Mouse (Mus musculus) liver, postnatal 0 days (tissue): Measurements from ENCODE around the gene Ptprb. TPM values are rescaled to one million over a fixed set of nuclear protein-coding genes. Genes with fewer than 3 reads are reported as not detected.

Experiments used
- ATAC-seq: fragments of 200-750 bp; cut with Nextera tagmentation; 2 replicates; pipeline ENCODE4 v1.8.0; 2017; ENCODE audit warnings: mild to moderate bottlenecking, moderate library complexity
- DNase-seq: peaks from one replicate; pipeline ENCODE4 v3.0.0-alpha.2; 2016
- H3K27ac ChIP-seq: fragments of 300-500 bp; sonication (generic); 2 replicates; pipeline ENCODE4 v1.5.1; 2014; ENCODE audit warnings: antibody characterized with exemption, moderate library complexity, mild to moderate bottlenecking, low read depth
- H3K27me3 ChIP-seq: fragments of 300-500 bp; sonication (generic); 2 replicates; pipeline ENCODE4 v1.6.1; 2014; ENCODE audit warnings: low read length, control low read depth, mixed read lengths; ENCODE audit not compliant: insufficient read depth
- H3K36me3 ChIP-seq: fragments of 300-500 bp; sonication (generic); replicated peaks from 2 replicates; pipeline ENCODE4 v1.6.1; 2014; ENCODE audit warnings: mild to moderate bottlenecking, control low read depth, low read length, moderate library complexity, mixed read lengths; ENCODE audit not compliant: insufficient read depth
- H3K4me1 ChIP-seq: fragments of 300-500 bp; sonication (generic); 2 replicates; pipeline ENCODE4 v1.6.1; 2014; ENCODE audit warnings: antibody characterized with exemption, mild to moderate bottlenecking, control low read depth; ENCODE audit not compliant: insufficient read depth
- H3K4me2 ChIP-seq: fragments of 300-500 bp; sonication (generic); 2 replicates; pipeline ENCODE4 v1.6.1; 2014; ENCODE audit warnings: low read depth, mild to moderate bottlenecking, low read length, moderate library complexity, mixed read lengths
- H3K4me3 ChIP-seq: fragments of 300-500 bp; sonication (generic); 2 replicates; pipeline ENCODE4 v1.5.1; 2014; ENCODE audit warnings: low read depth, low read length
- H3K9ac ChIP-seq: fragments of 300-500 bp; sonication (generic); replicated peaks from 2 replicates; pipeline ENCODE4 v1.6.1; 2014; ENCODE audit warnings: mild to moderate bottlenecking, moderate library complexity
- H3K9me3 ChIP-seq: fragments of 300-500 bp; sonication (generic); 2 replicates; pipeline ENCODE4 v1.6.1; 2016; ENCODE audit warnings: mild to moderate bottlenecking, control low read depth, low read length, mixed read lengths
- CTCF ChIP-seq: sonication (generic); IDR thresholded peaks from 2 replicates; pipeline ENCODE4 v1.5.1; 2016; ENCODE audit warnings: antibody characterized with exemption, low read depth
- EP300 ChIP-seq: IDR thresholded peaks from 2 replicates; pipeline ENCODE4 v1.6.1; 2016; ENCODE audit warnings: antibody characterized with exemption, low read depth, mild to moderate bottlenecking
- WGBS: fragments of 180-500 bp; shearing (Covaris S2); extraction: QIAGEN DNeasy Blood & Tissue Kit; methylation state at CpG from one replicate; pipeline ENCODE4 v1.1.7; 2014; ENCODE audit not compliant: insufficient replicate concordance; 5-methylcytosine and 5-hydroxymethylcytosine counted together
- polyA plus RNA-seq: library from polyadenylated mRNA; unstranded; fragments of >200 nt; fragmentation: Nextera tagmentation; extraction: Ambion mirVana; gene quantifications from 2 replicates; pipeline ENCODE4 v1.2.1, GENCODE M21; 2015

Ptprb gene
- polyA plus RNA-seq, 1 experiment from 2014 or later = 3.1 TPM

DNA sequence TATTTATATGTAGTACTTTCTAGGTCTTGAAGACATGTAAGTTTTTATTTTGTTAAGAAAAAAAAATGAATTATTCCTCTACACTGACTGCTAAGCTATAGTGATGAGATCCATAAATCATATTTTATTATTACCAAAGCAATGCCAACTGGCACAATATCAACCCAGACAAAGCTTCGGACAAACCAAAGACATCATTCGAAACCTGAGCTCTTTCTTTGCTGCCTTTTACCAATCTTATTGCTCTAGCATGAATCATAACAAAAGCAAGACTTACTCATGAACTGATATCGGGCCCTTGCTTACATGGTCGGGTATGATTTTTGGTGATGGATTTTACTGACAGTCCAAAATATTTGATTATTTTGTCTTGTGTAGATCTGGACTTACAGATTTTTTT, 29.0 kb downstream of the Ptprb start:
- Histone ChIP-seq H3K9ac (no peak overlapping the region), H3K36me3 (no peaks in the 10 kb centered on the region), H3K9me3 (no peaks in the 10 kb centered on the region), H3K4me3 (no peak overlapping the region), H3K4me2 (no peak overlapping the region), H3K27me3 (peaks cover 22% of the 10 kb centered on the region), H3K27ac (no peak overlapping the region), H3K4me1 (no peaks in the 10 kb centered on the region)
- DNase-seq (no peak), ATAC-seq (no peak)
- WGBS = 80% methylated on average over 4 of the region's 4 CpGs
- no peak for TF ChIP-seq CTCF
- no peak for TF ChIP-seq EP300

DNA sequence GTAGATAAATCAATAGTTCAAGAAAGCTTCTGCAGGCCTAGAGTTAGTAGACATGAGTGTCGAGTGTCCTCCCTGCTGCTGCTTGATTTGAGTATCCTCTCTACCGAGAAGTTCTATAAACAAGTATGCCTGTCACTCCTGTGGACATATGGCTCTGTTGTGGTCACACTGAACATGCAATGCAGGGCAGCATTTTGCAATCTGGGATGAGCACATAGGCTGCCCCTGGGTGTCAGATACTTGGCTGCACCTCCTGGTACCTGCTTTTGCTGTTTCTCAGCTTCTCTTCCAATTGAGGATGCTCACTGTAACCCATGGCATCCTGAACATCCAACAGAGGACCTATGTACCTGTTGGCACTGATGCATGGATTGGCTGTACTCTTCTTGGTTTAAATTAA, 34.1 kb downstream of the Ptprb start:
- Histone ChIP-seq H3K9ac (no peak overlapping the region), H3K36me3 (no peaks in the 10 kb centered on the region), H3K4me1 (no peaks in the 10 kb centered on the region), H3K27ac (no peak overlapping the region), H3K27me3 (no peaks in the 10 kb centered on the region), H3K9me3 (no peaks in the 10 kb centered on the region), H3K4me3 (no peak overlapping the region), H3K4me2 (no peak overlapping the region)
- 52% methylated on average over 2 of the region's 2 CpGs for WGBS
- no peak for TF ChIP-seq EP300
- no peak for TF ChIP-seq CTCF
- DNase-seq = no peak
- ATAC-seq = no peak

DNA sequence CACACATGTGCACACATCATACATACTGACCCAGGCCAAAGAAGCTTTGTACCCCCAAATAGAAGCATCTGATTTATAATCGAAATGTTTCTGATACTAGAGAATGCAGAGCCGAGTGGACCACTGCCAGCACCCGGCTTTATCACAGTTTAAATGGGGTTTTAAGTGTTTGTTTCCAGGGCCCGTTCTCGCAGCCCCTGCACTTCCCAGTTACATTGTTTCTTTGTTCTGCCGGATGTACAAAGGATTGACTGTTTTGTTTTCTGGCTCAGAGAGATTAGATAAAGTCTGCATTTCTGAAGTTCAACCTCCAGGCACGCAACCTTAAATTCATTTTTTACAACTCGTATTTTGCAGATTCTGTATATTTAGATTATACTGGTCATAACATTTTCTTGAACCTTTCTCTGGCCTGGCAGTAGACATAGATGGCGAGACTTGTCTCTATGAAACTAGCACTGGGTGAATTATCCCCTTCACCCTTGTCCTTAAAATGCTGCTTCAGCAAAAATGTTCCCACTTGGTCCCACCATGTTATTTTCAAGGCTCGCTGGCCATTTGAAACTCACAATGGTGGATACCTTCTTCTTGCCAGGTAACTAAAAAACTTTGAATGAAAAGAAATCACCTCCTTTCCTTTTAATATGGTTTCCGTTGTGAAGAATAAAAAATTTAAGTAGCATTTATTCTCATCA, 35.3 kb downstream of the Ptprb start:
- Histone ChIP-seq H3K4me1 (no peaks in the 10 kb centered on the region), H3K27me3 (no peaks in the 10 kb centered on the region), H3K4me3 (no peak overlapping the region), H3K4me2 (no peak overlapping the region), H3K9me3 (no peaks in the 10 kb centered on the region), H3K9ac (no peak overlapping the region), H3K36me3 (no peaks in the 10 kb centered on the region), H3K27ac (no peak overlapping the region)
- ATAC-seq (no peak), DNase-seq (no peak)
- WGBS = 44% methylated on average over 11 of the region's 11 CpGs
- TF ChIP-seq CTCF (no peak), EP300 (peak; percentile 51; the same call in 1 of the 2 replicates)

DNA sequence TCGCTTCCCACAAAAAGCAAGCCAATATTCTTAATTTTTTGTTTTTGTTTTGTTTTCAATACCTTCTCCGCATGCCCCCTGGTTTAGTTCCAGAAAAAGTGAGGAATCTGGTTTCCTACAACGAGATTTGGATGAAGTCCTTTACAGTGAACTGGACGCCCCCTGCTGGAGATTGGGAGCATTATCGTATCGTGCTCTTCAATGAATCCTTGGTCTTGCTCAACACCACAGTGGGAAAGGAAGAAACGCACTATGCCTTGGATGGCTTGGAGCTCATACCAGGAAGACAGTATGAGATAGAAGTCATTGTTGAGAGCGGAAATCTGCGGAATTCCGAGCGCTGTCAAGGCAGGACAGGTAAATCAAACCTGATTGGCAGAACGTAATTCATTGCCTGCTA, 43.9 kb downstream of the Ptprb start:
- no peaks in the 10 kb centered on the region for H3K36me3 ChIP-seq
- no peaks in the 10 kb centered on the region for H3K27me3 ChIP-seq
- WGBS = 20% methylated on average over 12 of the region's 12 CpGs
- H3K9me3 ChIP-seq = no peaks in the 10 kb centered on the region
- no peak overlapping the region for H3K27ac ChIP-seq
- no peak overlapping the region for H3K9ac ChIP-seq
- ATAC-seq (0 out of 2 replicates have a peak, but pooled peaks have one; percentile 44), DNase-seq (peak; percentile 71)
- peak; percentile 88 for TF ChIP-seq CTCF
- TF ChIP-seq EP300 = no peak
- no peaks in the 10 kb centered on the region for H3K4me1 ChIP-seq
- no peak overlapping the region for H3K4me2 ChIP-seq
- H3K4me3 ChIP-seq = no peak overlapping the region

DNA sequence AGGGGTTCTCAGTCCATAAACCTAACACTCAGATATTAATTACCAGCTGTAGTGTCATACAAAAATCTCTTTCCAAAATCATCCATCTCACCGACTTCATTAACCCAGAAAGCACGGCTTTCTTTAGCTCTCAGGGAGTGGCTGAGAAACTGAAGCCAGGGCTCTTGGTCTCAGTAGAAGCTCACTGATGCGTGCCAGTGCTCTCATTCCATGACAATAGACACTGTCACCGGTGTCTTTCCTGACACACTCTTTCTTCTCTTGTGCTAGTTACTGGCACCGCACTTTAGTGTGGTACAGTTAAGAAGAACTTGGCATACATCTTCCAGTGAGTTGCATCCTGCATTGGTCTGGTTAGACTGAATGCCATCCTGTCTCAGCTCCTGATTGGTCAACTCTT, 53.8 kb downstream of the Ptprb start:
- TF ChIP-seq CTCF (no peak), EP300 (no peak)
- Histone ChIP-seq H3K9ac (no peak overlapping the region), H3K27ac (no peak overlapping the region), H3K4me1 (no peaks in the 10 kb centered on the region), H3K36me3 (no peaks in the 10 kb centered on the region), H3K4me3 (no peak overlapping the region), H3K4me2 (no peak overlapping the region), H3K27me3 (no peaks in the 10 kb centered on the region), H3K9me3 (no peaks in the 10 kb centered on the region)
- DNase-seq = no peak
- no peak for ATAC-seq
- WGBS = 81% methylated on average over 5 of the region's 5 CpGs

DNA sequence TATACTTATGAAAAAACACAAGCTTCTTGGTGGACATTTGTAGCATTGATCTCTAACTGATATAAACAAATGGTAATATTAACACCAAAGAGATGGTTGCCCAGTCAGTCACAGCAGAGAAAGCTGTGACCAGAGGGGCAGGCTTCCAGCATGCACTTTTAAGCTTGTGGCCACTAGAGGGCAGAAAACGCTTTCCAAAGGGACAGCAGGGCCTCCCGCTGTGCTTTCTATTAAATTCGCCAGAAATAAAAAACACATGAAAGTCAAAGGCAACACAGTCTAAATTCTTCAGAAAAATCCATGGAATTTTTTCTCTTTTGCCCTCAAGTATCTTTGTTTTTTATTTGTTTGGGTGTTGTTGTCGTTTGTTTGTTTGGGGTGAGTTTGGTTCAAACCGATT, 55.1 kb downstream of the Ptprb start:
- ATAC-seq = no peak
- Histone ChIP-seq H3K27ac (no peak overlapping the region), H3K4me1 (no peaks in the 10 kb centered on the region), H3K4me3 (peak overlapping the region; percentile 3; the same call in 1 of the 2 replicates), H3K9ac (no peak overlapping the region), H3K36me3 (no peaks in the 10 kb centered on the region), H3K9me3 (no peaks in the 10 kb centered on the region), H3K27me3 (no peaks in the 10 kb centered on the region), H3K4me2 (peak overlapping the region; percentile 43)
- 24% methylated on average over 5 of the region's 5 CpGs for WGBS
- TF ChIP-seq EP300 (no peak), CTCF (peak; percentile 83)
- DNase-seq = peak; percentile 71
